Mouse (Mus musculus): ENCODE results near the gene Gm32717.
"Not testable (repeated sequence)": the region's sequence is repeated elsewhere in the genome, so short reads cannot be mapped to it uniquely, and the experiment has no call there.

Gene Gm32717

GRCm38 (mm10) chr10:118240680-118241079 is at the start of gene Gm32717:
Gene Gm32717, minus strand, starts transcription at chr10:118240780.
- DNase-seq (ENCODE audit: low spot score in 2 of 2): not testable (repeated sequence)

GRCm38 (mm10) chr10:118283016-118283415 is 42.4 kb upstream of the Gm32717 start:
- not testable (repeated sequence) for DNase-seq (ENCODE audit: low spot score in 2 of 2)

- not testable (repeated sequence) for DNase-seq (ENCODE audit: low spot score in 2 of 2)
These were observed 42.0 kb upstream of the Gm32717 start for GRCm38 (mm10) chr10:118282565-118282964.

- DNase-seq (ENCODE audit: low spot score in 2 of 2): not testable (repeated sequence)
These were observed 37.5 kb upstream of the Gm32717 start for GRCm38 (mm10) chr10:118278069-118278468.

- not testable (repeated sequence) for DNase-seq (ENCODE audit: low spot score in 2 of 2)
These were observed 30.8 kb upstream of the Gm32717 start for GRCm38 (mm10) chr10:118271416-118271815.

GRCm38 (mm10) chr10:118268812-118269211 is 28.2 kb upstream of the Gm32717 start:
- DNase-seq (ENCODE audit: low spot score in 2 of 2): not testable (repeated sequence)

GRCm38 (mm10) chr10:118258388-118258787 is 17.8 kb upstream of the Gm32717 start, which contains the start of gene Gm32802:
Gene Gm32802, plus strand, starts transcription at chr10:118258688.
- DNase-seq (ENCODE audit: low spot score in 2 of 2): not testable (repeated sequence)

GRCm38 (mm10) chr10:118250852-118251295 is 10.3 kb upstream of the Gm32717 start:
- no peak for DNase-seq (ENCODE audit: low spot score in 2 of 2)

- not testable (repeated sequence) for DNase-seq (ENCODE audit: low spot score in 2 of 2)
These were observed 8.5 kb upstream of the Gm32717 start for GRCm38 (mm10) chr10:118249006-118249595.

GRCm38 (mm10) chr10:118232607-118233006 is 8.0 kb downstream of the Gm32717 start:
- not testable (repeated sequence) for DNase-seq (ENCODE audit: low spot score in 2 of 2)

GRCm38 (mm10) chr10:118227629-118228028 is 13.0 kb downstream of the Gm32717 start:
- DNase-seq (ENCODE audit: low spot score in 2 of 2): not testable (repeated sequence)

GRCm38 (mm10) chr10:118215719-118216393 is 24.7 kb downstream of the Gm32717 start:
- DNase-seq (ENCODE audit: low spot score in 2 of 2): not testable (repeated sequence)

- DNase-seq (ENCODE audit: low spot score in 2 of 2): no peak
These were observed 35.9 kb downstream of the Gm32717 start, which contains the start of gene Il22 for GRCm38 (mm10) chr10:118204642-118205041. Gene Il22, plus strand, starts transcription at chr10:118204942.

GRCm38 (mm10) chr10:118195150-118195549 is 45.4 kb downstream of the Gm32717 start:
- not testable (repeated sequence) for DNase-seq (ENCODE audit: low spot score in 2 of 2)
